Mouse (Mus musculus): ENCODE measurements around the gene Vipas39. TPM values are rescaled to one million over a fixed set of nuclear protein-coding genes. Genes with fewer than 3 reads are reported as not detected.
"Not testable (repeated sequence)": the region's sequence is repeated elsewhere in the genome, so short reads cannot be mapped to it uniquely, and the experiment has no call there.

Gene Vipas39
- polyA plus RNA-seq (2012; rRNA removed): 15.7 and 27.1 TPM in 2 replicates

DNA sequence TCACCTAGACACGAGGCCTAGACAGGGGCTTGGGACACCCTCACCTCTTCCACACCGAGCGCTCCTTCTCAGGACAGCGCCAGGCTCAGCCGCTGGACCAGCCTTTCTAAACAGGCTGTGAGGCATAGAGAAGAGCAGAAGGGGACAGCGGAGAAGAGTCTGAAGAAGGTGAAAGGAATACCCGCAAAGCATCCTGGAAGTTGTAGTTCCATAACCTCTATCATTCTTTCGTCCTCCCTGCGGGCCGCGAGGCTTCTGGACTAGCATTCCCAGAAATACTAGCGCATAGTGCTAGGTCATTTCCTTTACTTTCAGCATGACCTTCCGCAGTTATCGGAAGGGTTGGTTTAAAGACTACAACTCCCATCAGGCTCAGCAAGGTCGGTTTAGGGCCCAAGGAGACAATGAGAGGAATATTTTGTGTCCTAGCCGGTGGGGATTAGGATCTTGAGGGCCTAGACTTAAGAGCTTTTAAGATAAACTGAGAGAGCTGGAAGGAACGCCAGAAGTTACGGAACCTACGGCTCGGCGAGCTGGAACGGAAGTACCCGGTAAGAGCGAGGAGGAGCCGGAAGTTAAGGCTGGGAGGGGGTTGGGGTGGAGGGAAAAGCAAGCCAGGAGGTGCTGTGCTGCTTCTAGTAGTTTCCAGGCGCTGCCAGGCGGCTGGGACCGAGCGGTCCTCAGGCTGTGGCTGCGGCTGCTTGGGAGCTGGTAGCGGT is at the start of gene Vipas39, which contains the start of gene Ahsa1:
Gene Vipas39, minus strand, starts transcription at position 149 of the 719 bp plus-strand sequence.
Gene Ahsa1, plus strand, starts transcription at position 372 of the 719 bp plus-strand sequence.
- no peaks in the 10 kb centered on the region; the same call in 1 of the 2 replicates for H3K4me1 ChIP-seq (ENCODE audit: control insufficient read depth, insufficient read depth, insufficient read length, low read length)
- H3K27ac ChIP-seq (ENCODE audit: insufficient read depth, low read depth, low read length): peak within 1 kb of the TSS; percentile 88
- WGBS: under 1% methylated on average over 31 of the region's 31 CpGs
- peak within 1 kb of the TSS; percentile 76 for H3K4me3 ChIP-seq (ENCODE audit: low read depth, low read length)
- peaks cover 36% of the 10 kb centered on the region for H3K36me3 ChIP-seq (ENCODE audit: control insufficient read depth, insufficient read depth, low read length)
- H3K27me3 ChIP-seq (ENCODE audit: control insufficient read depth, insufficient read depth, low read length): no peaks in the 10 kb centered on the region
- no peak; the same call in 1 of the 2 replicates for TF ChIP-seq CTCF (IDR thresholded peaks at IDR 0.05; ENCODE audit: extremely low read depth, insufficient read length, insufficient replicate concordance, low read depth, low read length)
- peak; percentile 92 for TF ChIP-seq POLR2A (IDR thresholded peaks at IDR 0.05; ENCODE audit: low read depth, low read length)

GRCm38 (mm10) chr12:87313098-87313497 is 47.0 kb upstream of the Vipas39 start:
- no peak for TF ChIP-seq CTCF (IDR thresholded peaks at IDR 0.05; ENCODE audit: extremely low read depth, insufficient read length, insufficient replicate concordance, low read depth, low read length)
- TF ChIP-seq POLR2A (IDR thresholded peaks at IDR 0.05; ENCODE audit: low read depth, low read length): no peak
- Histone ChIP-seq H3K36me3 (ENCODE audit: control insufficient read depth, insufficient read depth, low read length) (peaks cover 59% of the 10 kb centered on the region), H3K27ac (ENCODE audit: insufficient read depth, low read depth, low read length) (no peak overlapping the region), H3K4me1 (ENCODE audit: control insufficient read depth, insufficient read depth, insufficient read length, low read length) (no peaks in the 10 kb centered on the region), H3K4me3 (ENCODE audit: low read depth, low read length) (no peak overlapping the region), H3K27me3 (ENCODE audit: control insufficient read depth, insufficient read depth, low read length) (no peaks in the 10 kb centered on the region)
- 83% methylated on average over 2 of the region's 2 CpGs for WGBS

GRCm38 (mm10) chr12:87306584-87306844 is 40.5 kb upstream of the Vipas39 start:
- not testable (repeated sequence) for H3K4me1 ChIP-seq (ENCODE audit: control insufficient read depth, insufficient read depth, insufficient read length, low read length); H3K27ac ChIP-seq (ENCODE audit: insufficient read depth, low read depth, low read length); H3K4me3 ChIP-seq (ENCODE audit: low read depth, low read length); H3K27me3 ChIP-seq (ENCODE audit: control insufficient read depth, insufficient read depth, low read length)
- H3K36me3 ChIP-seq (ENCODE audit: control insufficient read depth, insufficient read depth, low read length): peaks cover 28% of the 10 kb centered on the region
- 84% methylated on average over 4 of the region's 4 CpGs for WGBS

- WGBS: 44% methylated on average over 13 of the region's 13 CpGs
- Histone ChIP-seq H3K4me1 (ENCODE audit: control insufficient read depth, insufficient read depth, insufficient read length, low read length) (no peaks in the 10 kb centered on the region), H3K27ac (ENCODE audit: insufficient read depth, low read depth, low read length) (no peak overlapping the region), H3K36me3 (ENCODE audit: control insufficient read depth, insufficient read depth, low read length) (peaks cover 25% of the 10 kb centered on the region), H3K27me3 (ENCODE audit: control insufficient read depth, insufficient read depth, low read length) (no peaks in the 10 kb centered on the region), H3K4me3 (ENCODE audit: low read depth, low read length) (no peak overlapping the region)
- TF ChIP-seq CTCF (IDR thresholded peaks at IDR 0.05; ENCODE audit: extremely low read depth, insufficient read length, insufficient replicate concordance, low read depth, low read length) (no peak), POLR2A (IDR thresholded peaks at IDR 0.05; ENCODE audit: low read depth, low read length) (no peak)
Measured at GRCm38 (mm10) chr12:87305767-87306583, 39.9 kb upstream of the Vipas39 start.

GRCm38 (mm10) chr12:87301189-87301588 is 35.1 kb upstream of the Vipas39 start:
- peaks cover 14% of the 10 kb centered on the region; the same call in 1 of the 2 replicates for H3K27me3 ChIP-seq (ENCODE audit: control insufficient read depth, insufficient read depth, low read length)
- H3K4me1 ChIP-seq (ENCODE audit: control insufficient read depth, insufficient read depth, insufficient read length, low read length): peaks cover 10% of the 10 kb centered on the region; the same call in 1 of the 2 replicates
- 57% methylated on average over 4 of the region's 4 CpGs for WGBS
- no peak overlapping the region for H3K4me3 ChIP-seq (ENCODE audit: low read depth, low read length)
- no peak for TF ChIP-seq POLR2A (IDR thresholded peaks at IDR 0.05; ENCODE audit: low read depth, low read length)
- no peak for TF ChIP-seq CTCF (IDR thresholded peaks at IDR 0.05; ENCODE audit: extremely low read depth, insufficient read length, insufficient replicate concordance, low read depth, low read length)
- no peak overlapping the region for H3K27ac ChIP-seq (ENCODE audit: insufficient read depth, low read depth, low read length)
- no peaks in the 10 kb centered on the region for H3K36me3 ChIP-seq (ENCODE audit: control insufficient read depth, insufficient read depth, low read length)

DNA sequence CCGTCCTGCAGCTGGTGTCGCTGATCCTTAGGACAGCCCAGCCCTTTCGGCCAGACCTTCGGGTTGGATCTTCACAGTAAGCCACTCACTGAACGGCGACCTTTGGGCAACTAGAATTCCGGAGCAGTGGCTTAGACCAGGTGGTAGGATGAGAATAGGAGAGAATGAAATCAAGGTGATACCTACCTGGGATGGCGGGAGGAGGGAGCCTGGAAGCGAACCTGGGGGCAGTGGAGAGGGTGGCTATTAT is 34.3 kb upstream of the Vipas39 start:
- Histone ChIP-seq H3K36me3 (ENCODE audit: control insufficient read depth, insufficient read depth, low read length) (no peaks in the 10 kb centered on the region), H3K27ac (ENCODE audit: insufficient read depth, low read depth, low read length) (no peak overlapping the region), H3K27me3 (ENCODE audit: control insufficient read depth, insufficient read depth, low read length) (peaks cover 14% of the 10 kb centered on the region; the same call in 1 of the 2 replicates), H3K4me1 (ENCODE audit: control insufficient read depth, insufficient read depth, insufficient read length, low read length) (peaks cover 10% of the 10 kb centered on the region; the same call in 1 of the 2 replicates), H3K4me3 (ENCODE audit: low read depth, low read length) (peak overlapping the region; percentile 72)
- TF ChIP-seq CTCF (IDR thresholded peaks at IDR 0.05; ENCODE audit: extremely low read depth, insufficient read length, insufficient replicate concordance, low read depth, low read length) (no peak), POLR2A (IDR thresholded peaks at IDR 0.05; ENCODE audit: low read depth, low read length) (no peak)
- 3% methylated on average over 9 of the region's 9 CpGs for WGBS

DNA sequence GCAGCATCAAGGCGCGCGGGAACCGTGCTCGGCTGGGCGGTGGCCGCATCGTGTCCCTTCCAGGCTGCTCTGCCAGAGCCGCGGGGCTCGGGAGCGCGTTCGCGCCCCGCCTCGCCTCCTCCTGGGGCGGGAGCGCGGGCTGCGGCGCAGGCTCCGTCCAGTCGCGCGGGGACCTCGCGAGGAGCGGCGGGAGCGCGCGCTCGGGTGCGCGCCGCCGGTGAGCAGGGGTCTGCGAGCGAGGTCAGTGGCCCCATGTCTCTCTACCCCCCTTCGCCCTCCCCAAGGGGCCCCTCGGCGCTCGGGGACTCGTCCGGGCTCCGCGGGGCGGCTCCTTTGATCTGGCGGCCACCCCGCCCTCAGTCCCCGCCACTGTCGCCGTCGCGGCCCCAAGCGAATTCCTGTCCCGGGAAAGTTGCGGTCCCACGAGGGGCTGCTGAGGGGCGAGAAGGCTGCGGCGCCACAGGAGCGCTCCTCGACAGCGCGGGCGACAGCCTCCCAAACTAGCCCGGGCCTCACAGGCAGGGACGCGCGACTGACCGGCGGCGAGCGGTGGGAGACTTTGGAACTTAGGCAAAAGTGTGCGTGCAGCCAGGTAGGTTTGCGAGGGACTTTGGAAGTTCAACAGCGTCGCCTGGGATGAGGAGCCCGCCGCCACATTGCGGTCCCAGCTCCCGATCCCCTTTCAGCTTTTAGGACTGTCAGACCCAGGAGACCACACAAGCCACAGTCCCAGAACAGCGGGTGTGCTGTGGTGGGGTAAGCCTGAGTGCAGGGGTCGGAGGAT is 33.8 kb upstream of the Vipas39 start, which contains the start of gene Ism2:
Gene Ism2, minus strand, starts transcription at position 49 of the 784 bp plus-strand sequence.
- Histone ChIP-seq H3K4me1 (ENCODE audit: control insufficient read depth, insufficient read depth, insufficient read length, low read length) (peaks cover 10% of the 10 kb centered on the region; the same call in 1 of the 2 replicates), H3K36me3 (ENCODE audit: control insufficient read depth, insufficient read depth, low read length) (no peaks in the 10 kb centered on the region), H3K4me3 (ENCODE audit: low read depth, low read length) (peak within 1 kb of the TSS; percentile 72), H3K27ac (ENCODE audit: insufficient read depth, low read depth, low read length) (no peak within 1 kb of the TSS), H3K27me3 (ENCODE audit: control insufficient read depth, insufficient read depth, low read length) (peaks cover 14% of the 10 kb centered on the region; the same call in 1 of the 2 replicates)
- no peak for TF ChIP-seq CTCF (IDR thresholded peaks at IDR 0.05; ENCODE audit: extremely low read depth, insufficient read length, insufficient replicate concordance, low read depth, low read length)
- no peak; the same call in 1 of the 2 replicates for TF ChIP-seq POLR2A (IDR thresholded peaks at IDR 0.05; ENCODE audit: low read depth, low read length)
- under 1% methylated on average over 86 of the region's 86 CpGs for WGBS
